ENCODE assay signal across 15 mouse cellular contexts in genomic region chr11:59656016-59656415, GRCm38 (mm10). TPM values are rescaled to one million over a fixed set of nuclear protein-coding genes. Genes with fewer than 3 reads are reported as not detected.
A peak's percentile ranks its signal among the peaks of the same experiment; 100 is the strongest.
DNase-seq lines count a peak whose midpoint lies in the region; ATAC-seq lines count a peak whose summit lies in the region.
"Had no signal": no experiment of that assay in that cellular context is flagged by ENCODE, and none has a peak within 500 bp of the region (broad histone marks: within the 10 kb centered on the region; RNA-seq: fewer than 3 reads in every experiment).

No protein-coding gene starts in this region.

- WGBS in intestine, embryonic 14.5 days, result 45% methylated on average over 7 of the region's 7 CpGs
- WGBS in intestine, embryonic 15.5 days, result 43% methylated on average over 7 of the region's 7 CpGs
- 49% methylated on average over 7 of the region's 7 CpGs for WGBS in heart, embryonic 16.5 days

- no peak for DNase-seq in intestine, embryonic 14.5 days (ENCODE audit: low spot score)
- no peak for DNase-seq in thymus, postnatal 25 days
- no peak for DNase-seq in left cerebral cortex, adult 9 months (ENCODE audit: low spot score in 2 of 2)
- no peak for DNase-seq in cerebellum, adult 11-12 months
- DNase-seq: cerebellum, postnatal 25 days; gastrocnemius, postnatal 25 days; kidney, postnatal 10 days had no signal

- 0 out of 2 replicates have a peak overlapping the region, but pooled peaks have one; percentile 6 for H3K4me2 ChIP-seq in intestine, embryonic 14.5 days (ENCODE audit: low read length)
- no peak overlapping the region for H3K4me2 ChIP-seq in intestine, embryonic 15.5 days (replicated peaks)
- no peak overlapping the region for H3K4me2 ChIP-seq in heart, embryonic 16.5 days (ENCODE audit: low read depth, low read length)
- H3K4me2 ChIP-seq: embryonic facial prominence, embryonic 15.5 days; hindbrain, embryonic 14.5 days; midbrain, embryonic 12.5 days had no signal

- H3K36me3 ChIP-seq in intestine, embryonic 14.5 days (ENCODE audit: control insufficient read depth, insufficient read depth, low read length), result no peaks in the 10 kb centered on the region
- no peaks in the 10 kb centered on the region for H3K36me3 ChIP-seq in intestine, embryonic 15.5 days
- H3K36me3 ChIP-seq in megakaryocyte, embryonic 14.5 days (replicated peaks; ENCODE audit: low read length), result no peaks in the 10 kb centered on the region
- H3K36me3 ChIP-seq in heart, embryonic 16.5 days (ENCODE audit: control insufficient read depth, insufficient read depth), result no peaks in the 10 kb centered on the region
- H3K36me3 ChIP-seq: embryonic facial prominence, embryonic 15.5 days; midbrain, embryonic 12.5 days had no signal

- H3K9ac ChIP-seq in intestine, embryonic 14.5 days (ENCODE audit: low read length), result no peak overlapping the region
- no peak overlapping the region for H3K9ac ChIP-seq in intestine, embryonic 15.5 days
- no peak overlapping the region for H3K9ac ChIP-seq in heart, embryonic 16.5 days (ENCODE audit: low read length)
- H3K9ac ChIP-seq: embryonic facial prominence, embryonic 15.5 days; hindbrain, embryonic 14.5 days; midbrain, embryonic 12.5 days had no signal

- H3K27me3 ChIP-seq in intestine, embryonic 14.5 days (replicated peaks; ENCODE audit: control insufficient read depth, insufficient read depth, low read length), result no peaks in the 10 kb centered on the region
- no peaks in the 10 kb centered on the region for H3K27me3 ChIP-seq in intestine, embryonic 15.5 days (replicated peaks)
- H3K27me3 ChIP-seq in megakaryocyte, embryonic 14.5 days (replicated peaks), result no peaks in the 10 kb centered on the region
- no peaks in the 10 kb centered on the region for H3K27me3 ChIP-seq in heart, embryonic 16.5 days (ENCODE audit: control insufficient read depth, insufficient read depth, low read length)
- H3K27me3 ChIP-seq: embryonic facial prominence, embryonic 15.5 days had no signal

- H3K9me3 ChIP-seq in intestine, embryonic 14.5 days (ENCODE audit: control insufficient read depth, low read length), result no peaks in the 10 kb centered on the region
- H3K9me3 ChIP-seq in intestine, embryonic 15.5 days, result no peaks in the 10 kb centered on the region
- H3K9me3 ChIP-seq in megakaryocyte, embryonic 14.5 days, result no peaks in the 10 kb centered on the region
- no peaks in the 10 kb centered on the region for H3K9me3 ChIP-seq in heart, embryonic 16.5 days (replicated peaks; ENCODE audit: control insufficient read depth, low read length)
- H3K9me3 ChIP-seq: embryonic facial prominence, embryonic 15.5 days; midbrain, embryonic 12.5 days had no signal

- H3K4me1 ChIP-seq in intestine, embryonic 14.5 days (replicated peaks; ENCODE audit: control insufficient read depth, insufficient read depth, low read length), result no peaks in the 10 kb centered on the region
- H3K4me1 ChIP-seq in intestine, embryonic 15.5 days (replicated peaks), result 0 out of 2 replicates have a peak, but pooled peaks cover 6% of the 10 kb centered on the region
- H3K4me1 ChIP-seq in megakaryocyte, embryonic 14.5 days, result peaks cover 90% of the 10 kb centered on the region
- H3K4me1 ChIP-seq in heart, embryonic 16.5 days (ENCODE audit: control insufficient read depth, insufficient read depth, low read length), result peaks cover 15% of the 10 kb centered on the region
- H3K4me1 ChIP-seq: midbrain, embryonic 12.5 days had no signal

- no peak overlapping the region for H3K4me3 ChIP-seq in intestine, embryonic 14.5 days (ENCODE audit: low read depth, low read length)
- no peak overlapping the region for H3K4me3 ChIP-seq in intestine, embryonic 15.5 days (replicated peaks)
- H3K4me3 ChIP-seq in megakaryocyte, embryonic 14.5 days (replicated peaks), result peak overlapping the region; percentile 81
- H3K4me3 ChIP-seq in heart, embryonic 16.5 days (ENCODE audit: low read length), result no peak overlapping the region
- H3K4me3 ChIP-seq: embryonic facial prominence, embryonic 15.5 days; midbrain, embryonic 12.5 days had no signal

- H3K27ac ChIP-seq in intestine, embryonic 14.5 days (ENCODE audit: low read depth), result no peak overlapping the region
- H3K27ac ChIP-seq in intestine, embryonic 15.5 days, result no peak overlapping the region
- peak overlapping the region; percentile 19; the same call in 1 of the 2 replicates for H3K27ac ChIP-seq in heart, embryonic 16.5 days (ENCODE audit: low read length)
- H3K27ac ChIP-seq: embryonic facial prominence, embryonic 15.5 days; hindbrain, embryonic 14.5 days; midbrain, embryonic 12.5 days had no signal

- no peak for ATAC-seq in intestine, embryonic 14.5 days (replicated peaks; ENCODE audit: low FRiP score, low TSS enrichment, low read depth)
- ATAC-seq in intestine, embryonic 15.5 days, result no peak
- ATAC-seq in megakaryocyte, adult 5-6 weeks (ENCODE audit: poor library complexity, severe bottlenecking), result no peak
- 0 out of 2 replicates have a peak, but pooled peaks have one; percentile 28 for ATAC-seq in heart, embryonic 16.5 days (replicated peaks; ENCODE audit: extremely low read depth, insufficient read depth, low FRiP score)
- ATAC-seq: forebrain, embryonic 16.5 days had no signal

RNA-seq across cellular contexts. Expression of gene Mprip, which starts 5.1 kb away (rescaled TPM):
- polyA plus RNA-seq in intestine, embryonic 14.5 days (2014; fragmentation: Nextera tagmentation; extraction: Ambion mirVana), result 56.2 and 57.2 TPM in 2 replicates
- polyA plus RNA-seq in intestine, embryonic 15.5 days (2015; fragmentation: Nextera tagmentation; extraction: Ambion mirVana), result 54.9 and 56.2 TPM in 2 replicates
- polyA plus RNA-seq in megakaryocyte, embryonic 14.5 days (2012; ENCODE audit: insufficient read depth, low replicate concordance), result 18.0 and 37.2 TPM in 2 replicates
- 23.7 and 26.2 TPM in 2 replicates for total RNA-seq in megakaryocyte, adult 5-6 weeks (2015)
- total RNA-seq in megakaryocyte, adult 5-6 weeks (2017), result 58.6 and 61.8 TPM in 2 replicates
- polyA plus RNA-seq in heart, embryonic 16.5 days (2015; fragmentation: Nextera tagmentation; extraction: Ambion mirVana), result 26.6 and 34.2 TPM in 2 replicates
